Mouse (Mus musculus) kidney, embryonic 15.5 days (tissue): ENCODE data around the gene Pop5. TPM values are rescaled to one million over a fixed set of nuclear protein-coding genes. Genes with fewer than 3 reads are reported as not detected.

Experiments used
- ATAC-seq: fragments of 200-750 bp; cut with Nextera tagmentation; replicated peaks from 2 replicates; pipeline ENCODE4 v1.8.0; 2017; ENCODE audit warnings: moderate TSS enrichment; ENCODE audit not compliant: low FRiP score
- H3K27ac ChIP-seq: fragments of 300-500 bp; sonication (generic); 2 replicates; pipeline ENCODE4 v1.5.1; 2015; ENCODE audit warnings: mild to moderate bottlenecking, inconsistent platforms
- H3K27me3 ChIP-seq: fragments of 300-500 bp; sonication (generic); 2 replicates; pipeline ENCODE4 v1.6.1; 2015; ENCODE audit warnings: inconsistent platforms
- H3K36me3 ChIP-seq: fragments of 300-500 bp; sonication (generic); 2 replicates; pipeline ENCODE4 v1.6.1; 2015; ENCODE audit warnings: inconsistent platforms
- H3K4me1 ChIP-seq: fragments of 300-500 bp; sonication (generic); 2 replicates; pipeline ENCODE4 v1.6.1; 2015; ENCODE audit warnings: inconsistent platforms
- H3K4me2 ChIP-seq: fragments of 300-500 bp; sonication (generic); 2 replicates; pipeline ENCODE4 v1.6.1; 2015; ENCODE audit warnings: moderate library complexity, mild to moderate bottlenecking, inconsistent platforms
- H3K4me3 ChIP-seq: fragments of 300-500 bp; sonication (generic); replicated peaks from 2 replicates; pipeline ENCODE4 v1.5.1; 2015; ENCODE audit warnings: mild to moderate bottlenecking, inconsistent platforms
- H3K9ac ChIP-seq: fragments of 300-500 bp; sonication (generic); 2 replicates; pipeline ENCODE4 v1.6.1; 2015; ENCODE audit warnings: mild to moderate bottlenecking, inconsistent platforms
- H3K9me3 ChIP-seq: fragments of 300-500 bp; sonication (generic); replicated peaks from 2 replicates; pipeline ENCODE4 v1.6.1; 2016; ENCODE audit warnings: inconsistent platforms
- WGBS: fragments of 180-500 bp; shearing (Covaris S2); methylation state at CpG from one replicate; pipeline ENCODE4 v1.1.7; 2015; ENCODE audit warnings: mixed read lengths; 5-methylcytosine and 5-hydroxymethylcytosine counted together
- polyA plus RNA-seq: library from polyadenylated mRNA; unstranded; fragments of >200 nt; fragmentation: Nextera tagmentation; extraction: Ambion mirVana; gene quantifications from 2 replicates; pipeline ENCODE4 v1.2.1, GENCODE M21; 2015

Gene Pop5
- polyA plus RNA-seq: 114 and 123 TPM in 2 replicates

DNA sequence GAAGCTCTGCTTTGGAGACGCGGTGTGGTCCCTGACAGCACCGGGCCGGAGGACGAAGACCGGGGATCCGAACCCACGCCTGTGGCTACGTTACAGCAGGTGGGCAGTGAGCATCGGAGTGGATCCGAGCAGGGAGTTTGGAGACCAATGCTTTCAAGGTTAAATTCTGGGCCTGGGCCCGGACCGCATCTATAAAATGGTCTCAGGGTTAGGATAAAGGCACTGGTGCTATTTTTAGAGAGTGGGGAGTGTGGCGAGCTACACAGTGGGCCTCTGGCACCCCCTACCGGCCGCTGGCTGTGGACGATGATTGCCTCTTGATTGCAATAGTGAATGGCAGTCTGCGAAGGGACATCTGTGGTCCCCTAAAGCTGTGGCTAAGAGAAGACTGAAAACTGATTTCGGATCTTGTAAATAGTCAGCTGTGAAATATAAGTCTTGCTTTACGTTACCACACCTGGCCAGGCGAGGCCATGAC is at the start of gene Pop5:
TSS of gene Pop5 (plus strand) at position 51 of the 478 bp plus-strand sequence.
- Histone ChIP-seq H3K27ac (peak within 1 kb of the TSS; percentile 38), H3K4me1 (peaks cover 38% of the 10 kb centered on the region), H3K4me2 (peak within 1 kb of the TSS; percentile 91), H3K36me3 (peaks cover 13% of the 10 kb centered on the region), H3K27me3 (peaks cover 23% of the 10 kb centered on the region), H3K4me3 (peak within 1 kb of the TSS; percentile 55), H3K9ac (peak within 1 kb of the TSS; percentile 55), H3K9me3 (no peaks in the 10 kb centered on the region)
- 2% methylated on average over 21 of the region's 21 CpGs for WGBS
- ATAC-seq: peak; percentile 66

DNA sequence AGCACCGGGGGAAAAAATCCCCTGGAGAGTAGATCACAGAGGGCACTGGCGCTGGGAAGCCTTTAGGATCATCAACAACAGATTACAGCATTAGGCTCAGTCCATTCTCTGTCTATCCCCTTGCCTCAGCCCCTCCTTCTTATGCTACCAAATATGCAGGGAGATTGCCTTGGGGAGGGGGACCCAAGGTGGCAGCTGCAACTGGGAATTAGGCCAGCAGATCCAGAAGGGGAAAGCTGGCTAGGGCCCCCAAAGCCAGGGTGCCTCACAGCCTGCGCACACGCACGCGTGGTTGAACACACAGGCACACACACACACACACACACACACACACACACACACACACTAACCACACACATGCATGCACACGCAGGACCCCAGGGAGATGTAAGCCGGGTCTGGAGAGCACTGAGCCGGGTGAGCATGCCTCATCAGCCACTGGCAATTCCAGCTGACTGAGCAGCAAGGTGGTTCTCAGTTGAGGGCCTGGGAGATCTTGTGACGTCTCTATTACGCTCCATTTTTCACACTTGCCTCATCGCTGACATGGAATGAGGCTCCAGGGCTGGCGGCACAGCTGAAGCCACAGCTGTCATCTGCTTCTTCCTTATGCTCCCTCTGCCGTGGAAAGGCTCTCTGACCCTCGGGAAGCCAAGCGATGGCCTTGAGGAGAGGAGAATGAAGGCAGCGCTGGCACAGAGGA is 49.1 kb upstream of the Pop5 start:
- H3K9me3 ChIP-seq: no peaks in the 10 kb centered on the region
- 30% methylated on average over 17 of the region's 17 CpGs for WGBS
- H3K4me1 ChIP-seq: peaks cover 50% of the 10 kb centered on the region
- H3K9ac ChIP-seq: no peak overlapping the region
- H3K27ac ChIP-seq: 0 out of 2 replicates have a peak overlapping the region, but pooled peaks have one; percentile 45
- H3K4me3 ChIP-seq: peak overlapping the region; percentile 21
- no peaks in the 10 kb centered on the region for H3K36me3 ChIP-seq
- peaks cover 34% of the 10 kb centered on the region for H3K27me3 ChIP-seq
- H3K4me2 ChIP-seq: peak overlapping the region; percentile 47
- ATAC-seq: no peak

DNA sequence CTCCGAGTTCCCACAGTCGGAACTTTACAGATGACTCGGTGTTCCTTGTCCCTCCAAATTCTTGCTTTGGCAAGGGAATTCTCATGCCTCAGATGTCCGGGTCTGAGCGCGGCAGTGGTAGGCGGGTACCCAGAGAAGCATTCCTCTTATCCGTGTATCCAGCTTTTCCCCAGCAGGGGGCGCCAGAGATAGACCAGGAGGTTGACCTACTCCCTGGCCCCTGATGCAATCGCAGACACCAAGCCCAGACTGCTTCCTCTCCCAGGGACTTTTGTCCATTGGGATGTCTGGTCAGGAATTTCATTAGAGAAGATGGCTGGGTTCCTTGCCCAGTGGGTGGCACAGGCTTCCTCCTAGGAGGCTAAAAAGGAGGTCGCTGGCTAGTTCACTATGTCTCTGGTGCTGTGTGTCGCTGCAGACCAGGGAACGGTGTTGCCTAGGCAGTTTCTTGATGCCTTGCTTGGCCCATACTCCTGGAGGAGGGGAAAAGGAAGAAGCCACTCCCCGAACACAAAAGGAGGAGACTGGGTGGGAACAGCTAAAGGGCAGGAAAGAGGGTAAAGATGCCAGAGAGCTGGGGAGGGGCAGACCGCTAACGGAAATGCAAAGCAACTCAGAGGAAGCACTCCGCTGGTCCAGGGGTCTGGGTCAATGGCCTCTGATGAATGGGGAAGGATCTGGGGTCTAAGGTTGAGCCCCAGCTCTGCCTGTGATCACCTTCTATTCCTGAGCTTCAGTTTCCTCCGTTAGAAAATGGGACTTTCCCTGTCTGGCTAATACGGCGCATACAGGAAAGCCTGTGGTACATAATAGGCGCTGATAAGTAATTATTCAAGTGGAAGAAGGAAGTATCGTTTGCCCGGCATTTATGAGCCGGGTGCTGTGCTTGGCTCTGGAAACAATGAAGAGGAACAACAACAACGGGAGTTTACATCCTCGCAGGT is 48.2 kb upstream of the Pop5 start:
- Histone ChIP-seq H3K4me2 (peak overlapping the region; percentile 47), H3K4me1 (peaks cover 51% of the 10 kb centered on the region), H3K27ac (peak overlapping the region; percentile 76), H3K36me3 (no peaks in the 10 kb centered on the region), H3K27me3 (peaks cover 43% of the 10 kb centered on the region), H3K4me3 (peak overlapping the region; percentile 21), H3K9ac (no peak overlapping the region), H3K9me3 (no peaks in the 10 kb centered on the region)
- 13% methylated on average over 26 of the region's 26 CpGs for WGBS
- peak; percentile 72 for ATAC-seq

GRCm38 (mm10) chr5:115188824-115189223 is 46.8 kb upstream of the Pop5 start:
- Histone ChIP-seq H3K4me3 (no peak overlapping the region), H3K36me3 (no peaks in the 10 kb centered on the region), H3K27me3 (peaks cover 54% of the 10 kb centered on the region), H3K4me1 (peaks cover 55% of the 10 kb centered on the region), H3K4me2 (no peak overlapping the region), H3K9ac (no peak overlapping the region), H3K27ac (no peak overlapping the region), H3K9me3 (no peaks in the 10 kb centered on the region)
- no peak for ATAC-seq
- 56% methylated on average over 5 of the region's 5 CpGs for WGBS

GRCm38 (mm10) chr5:115190081-115190480 is 45.6 kb upstream of the Pop5 start:
- peaks cover 67% of the 10 kb centered on the region for H3K27me3 ChIP-seq
- no peak overlapping the region for H3K27ac ChIP-seq
- WGBS: 66% methylated on average over 12 of the region's 12 CpGs
- H3K9me3 ChIP-seq: no peaks in the 10 kb centered on the region
- no peak overlapping the region for H3K4me2 ChIP-seq
- no peak overlapping the region for H3K4me3 ChIP-seq
- H3K4me1 ChIP-seq: peaks cover 55% of the 10 kb centered on the region
- no peak overlapping the region for H3K9ac ChIP-seq
- ATAC-seq: no peak
- no peaks in the 10 kb centered on the region for H3K36me3 ChIP-seq

DNA sequence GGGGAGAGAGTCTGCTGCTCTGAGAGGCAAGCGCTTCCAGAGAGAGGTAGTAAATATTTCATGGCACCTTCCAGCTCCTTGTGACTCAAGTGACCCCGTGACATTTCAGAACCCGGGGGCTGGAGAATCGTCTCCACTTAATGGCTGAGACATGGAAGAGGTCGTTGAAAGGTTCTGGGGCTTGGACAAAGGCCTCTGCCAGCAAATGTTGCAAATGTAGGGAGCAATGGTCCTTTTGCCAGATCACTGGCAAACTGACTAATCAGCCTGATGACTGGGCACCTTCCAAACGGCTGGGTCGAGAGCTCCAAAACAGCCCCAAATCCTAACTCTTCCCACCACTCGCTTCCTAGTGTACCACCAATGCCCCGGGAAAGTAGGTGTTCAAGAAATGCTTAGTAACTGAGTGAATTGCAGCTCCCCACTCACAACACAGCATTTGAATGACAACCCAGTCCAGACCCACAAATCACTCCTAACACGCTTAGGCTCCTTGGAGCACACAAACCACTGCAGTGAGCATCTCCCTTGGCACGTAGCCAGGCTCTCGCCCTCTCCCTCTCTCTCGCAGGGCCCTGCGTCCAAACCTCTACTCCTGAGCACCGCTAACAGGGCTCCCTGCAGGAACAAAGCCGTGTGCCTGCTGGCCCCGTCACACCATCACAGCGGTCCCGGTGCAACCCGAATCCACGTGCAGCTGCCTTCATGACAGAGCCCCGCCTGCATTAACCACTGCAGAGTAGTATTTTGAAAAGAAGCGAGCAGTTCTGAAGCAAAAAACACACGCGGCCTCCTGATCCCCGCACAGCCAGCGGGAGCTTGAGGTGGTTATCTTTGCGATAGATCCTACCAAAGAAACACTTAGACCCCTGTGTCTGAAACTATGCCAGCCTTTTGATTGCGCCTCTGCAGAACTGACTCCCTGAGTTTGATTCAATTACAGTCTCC is 43.5 kb upstream of the Pop5 start:
- no peak overlapping the region for H3K27ac ChIP-seq
- peak overlapping the region; percentile 100 for H3K4me2 ChIP-seq
- no peaks in the 10 kb centered on the region for H3K36me3 ChIP-seq
- H3K9me3 ChIP-seq: no peaks in the 10 kb centered on the region
- peaks cover 39% of the 10 kb centered on the region for H3K4me1 ChIP-seq
- peaks cover 70% of the 10 kb centered on the region for H3K27me3 ChIP-seq
- peak overlapping the region; percentile 62; the same call in 1 of the 2 replicates for H3K4me3 ChIP-seq
- H3K9ac ChIP-seq: no peak overlapping the region
- no peak for ATAC-seq
- 11% methylated on average over 29 of the region's 29 CpGs for WGBS

DNA sequence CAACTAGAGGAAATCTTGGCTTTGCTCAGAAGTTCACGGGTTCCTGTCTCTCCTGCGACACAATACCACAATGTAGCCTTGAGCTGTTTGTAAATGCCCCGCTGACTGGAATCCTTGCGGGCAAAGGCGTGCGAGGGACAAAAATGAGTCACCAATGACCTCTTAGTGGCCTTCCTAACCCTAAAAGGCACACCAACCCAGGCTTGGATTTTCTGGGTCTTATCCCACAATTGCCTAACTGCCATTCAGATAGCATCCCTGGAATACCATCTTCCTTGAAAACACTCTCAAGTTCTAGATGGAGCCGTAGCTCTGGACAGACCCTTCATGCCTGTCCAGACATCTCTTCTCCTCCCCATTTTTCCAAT is 42.8 kb upstream of the Pop5 start:
- Histone ChIP-seq H3K4me2 (peak overlapping the region; percentile 100), H3K27me3 (peaks cover 70% of the 10 kb centered on the region), H3K36me3 (no peaks in the 10 kb centered on the region), H3K9me3 (no peaks in the 10 kb centered on the region), H3K4me1 (peaks cover 33% of the 10 kb centered on the region), H3K9ac (no peak overlapping the region), H3K27ac (no peak overlapping the region), H3K4me3 (peak overlapping the region; percentile 62)
- 15% methylated on average over 7 of the region's 7 CpGs for WGBS
- no peak for ATAC-seq

DNA sequence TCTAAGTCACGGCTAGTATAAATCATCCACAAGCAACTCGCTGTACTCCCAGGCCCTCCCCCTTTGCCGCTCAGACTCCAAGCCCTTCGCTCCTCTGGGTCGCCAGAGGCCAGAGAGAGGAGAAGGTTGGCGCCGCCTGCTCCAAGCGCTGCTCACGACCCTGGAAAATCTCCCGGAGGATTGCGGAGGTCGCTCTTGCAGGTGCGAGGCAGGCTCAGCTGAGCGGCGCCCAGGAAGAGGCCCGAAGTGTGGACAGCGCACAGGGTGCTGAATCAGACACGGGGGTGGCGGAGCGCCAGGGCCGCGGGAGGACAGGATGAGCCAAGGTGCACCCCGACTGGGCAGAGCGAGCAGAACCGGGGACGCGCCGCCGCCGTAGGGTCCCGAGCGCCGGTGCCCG is 42.4 kb upstream of the Pop5 start:
- H3K4me3 ChIP-seq: peak overlapping the region; percentile 62
- WGBS: under 1% methylated on average over 33 of the region's 34 CpGs
- peak; percentile 38 for ATAC-seq
- H3K9me3 ChIP-seq: no peaks in the 10 kb centered on the region
- peak overlapping the region; percentile 100 for H3K4me2 ChIP-seq
- H3K27ac ChIP-seq: no peak overlapping the region
- H3K4me1 ChIP-seq: peaks cover 31% of the 10 kb centered on the region
- peak overlapping the region; percentile 48; the same call in 1 of the 2 replicates for H3K9ac ChIP-seq
- H3K36me3 ChIP-seq: no peaks in the 10 kb centered on the region
- peaks cover 70% of the 10 kb centered on the region for H3K27me3 ChIP-seq

- Histone ChIP-seq H3K4me3 (peak within 1 kb of the TSS; percentile 62), H3K9ac (peak within 1 kb of the TSS; percentile 48), H3K9me3 (no peaks in the 10 kb centered on the region), H3K4me2 (peak within 1 kb of the TSS; percentile 100), H3K27me3 (peaks cover 70% of the 10 kb centered on the region), H3K4me1 (peaks cover 31% of the 10 kb centered on the region), H3K36me3 (no peaks in the 10 kb centered on the region), H3K27ac (no peak within 1 kb of the TSS)
- WGBS: under 1% methylated on average over 93 of the region's 116 CpGs
- peak; percentile 53 for ATAC-seq
Observed at GRCm38 (mm10) chr5:115193669-115194625, 41.7 kb upstream of the Pop5 start, which contains the start of gene Cabp1. Cabp1 (minus strand) TSS chr5:115194381.

DNA sequence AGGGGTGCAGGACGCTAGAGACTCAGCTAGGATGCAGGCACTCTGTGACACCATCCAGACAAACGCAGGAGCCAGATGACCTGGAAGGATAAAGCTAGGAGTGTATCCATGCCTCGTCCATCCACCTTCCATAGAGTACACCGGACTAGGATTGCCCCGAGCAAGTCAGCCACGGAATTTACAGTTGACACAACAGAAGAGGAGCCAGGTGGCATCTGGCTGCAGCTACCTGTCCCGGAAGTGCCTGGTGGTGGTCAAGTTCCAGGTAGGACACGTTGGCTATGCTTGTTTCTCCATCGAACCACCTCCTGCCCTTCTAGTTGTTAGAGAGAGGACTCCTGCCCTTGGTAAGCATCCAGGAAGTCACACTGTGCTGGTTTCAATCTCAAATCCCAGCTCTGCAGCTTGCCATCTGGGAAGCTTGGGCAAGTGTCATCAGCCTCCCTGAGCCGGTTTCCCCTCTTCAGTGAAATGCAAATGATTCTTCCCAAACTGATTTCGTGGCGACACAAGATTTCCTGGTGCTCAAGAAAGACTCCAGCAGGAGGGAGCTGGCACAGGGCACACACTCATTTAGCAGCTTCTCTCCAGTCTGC is 40.9 kb upstream of the Pop5 start:
- H3K4me2 ChIP-seq: peak overlapping the region; percentile 100
- H3K27ac ChIP-seq: no peak overlapping the region
- ATAC-seq: peak; percentile 10; the same call in 1 of the 2 replicates
- H3K9me3 ChIP-seq: no peaks in the 10 kb centered on the region
- no peaks in the 10 kb centered on the region for H3K36me3 ChIP-seq
- peak overlapping the region; percentile 48; the same call in 1 of the 2 replicates for H3K9ac ChIP-seq
- H3K27me3 ChIP-seq: peaks cover 67% of the 10 kb centered on the region
- peaks cover 31% of the 10 kb centered on the region for H3K4me1 ChIP-seq
- H3K4me3 ChIP-seq: peak overlapping the region; percentile 62
- 6% methylated on average over 12 of the region's 12 CpGs for WGBS
